Mouse (Mus musculus): ENCODE measurements around the gene Hs3st1. TPM values are rescaled to one million over a fixed set of nuclear protein-coding genes. Genes with fewer than 3 reads are reported as not detected.
"Not testable (repeated sequence)": the region's sequence is repeated elsewhere in the genome, so short reads cannot be mapped to it uniquely, and the experiment has no call there.

Hs3st1 gene
- 3.5 and 11.4 TPM in 2 replicates for polyA plus RNA-seq (2012; ENCODE audit: insufficient read depth, low replicate concordance)

DNA sequence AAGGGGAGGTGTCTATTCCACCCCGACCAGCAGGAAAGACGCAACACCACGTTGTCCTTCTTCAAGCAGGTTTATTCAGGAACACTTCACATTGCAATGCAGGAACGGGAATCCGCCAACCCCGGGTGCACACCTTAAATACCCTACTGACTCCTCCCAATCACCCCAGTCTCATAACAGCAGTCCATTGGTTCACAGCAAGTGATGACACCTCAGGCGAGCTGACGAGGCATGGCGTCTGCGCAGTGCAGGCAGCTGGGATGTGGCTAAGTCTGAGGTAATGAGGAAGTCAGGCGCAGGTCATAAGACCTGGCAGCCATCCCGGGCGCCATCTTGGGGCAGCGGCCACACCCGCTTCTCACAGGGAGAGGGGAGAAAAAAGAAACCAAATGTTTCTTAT lies at the start of gene Hs3st1:
Hs3st1 (minus strand) TSS at position 101 of the 400 bp plus-strand sequence.
- not testable (repeated sequence) for H3K27me3 ChIP-seq (replicated peaks); H3K4me3 ChIP-seq (replicated peaks)

DNA sequence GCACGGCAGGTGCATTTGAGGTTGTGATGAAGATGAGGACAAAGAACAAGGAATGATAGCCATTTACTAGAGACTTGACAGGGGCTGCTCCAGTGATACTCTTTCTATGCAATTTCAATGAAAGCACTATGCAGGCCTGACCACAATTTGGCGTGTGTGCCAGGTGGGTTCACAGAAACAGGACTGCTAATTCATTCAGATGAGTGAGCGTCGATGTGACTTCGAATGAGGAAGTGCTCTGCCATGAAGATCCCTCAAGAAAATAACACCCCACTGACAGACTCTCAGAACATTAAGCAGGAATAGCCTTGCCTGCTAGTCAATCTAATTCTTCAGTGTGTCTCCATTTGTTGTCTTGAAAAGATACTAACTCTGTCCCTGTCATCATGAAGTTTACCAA lies 49.4 kb upstream of the Hs3st1 start:
- Histone ChIP-seq H3K9me3 (no peaks in the 10 kb centered on the region), H3K4me1 (no peaks in the 10 kb centered on the region), H3K27me3 (replicated peaks) (no peaks in the 10 kb centered on the region), H3K36me3 (replicated peaks; ENCODE audit: low read length) (no peaks in the 10 kb centered on the region), H3K4me3 (replicated peaks) (no peak overlapping the region)
- TF ChIP-seq GATA1 (IDR thresholded peaks at IDR 0.05; ENCODE audit: borderline replicate concordance, low read length) (no peak), FLI1 (IDR thresholded peaks at IDR 0.05; ENCODE audit: low read length) (no peak)

More for the DNA sequence above, at the start of gene Hs3st1:
- H3K36me3 ChIP-seq (replicated peaks; ENCODE audit: low read length); H3K4me1 ChIP-seq; H3K9me3 ChIP-seq: not testable (repeated sequence)

DNA sequence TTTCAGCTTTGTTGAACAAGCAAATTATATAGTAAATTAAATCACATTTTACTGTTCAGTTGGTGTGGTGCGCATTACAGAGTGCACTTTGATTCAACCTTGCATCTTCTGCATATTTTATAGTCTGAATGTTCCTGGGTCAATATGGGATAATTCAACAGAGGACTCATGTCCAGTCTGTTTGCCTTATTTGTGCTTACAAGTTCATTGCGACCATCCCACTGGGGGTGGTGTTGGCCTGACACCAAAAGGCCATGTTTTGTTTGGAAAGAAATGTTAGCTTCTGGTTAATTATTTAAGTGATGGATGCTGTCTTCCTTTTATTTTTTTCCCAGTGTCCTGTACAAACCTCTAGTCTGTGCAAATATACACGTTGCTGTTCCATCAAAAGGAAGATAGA lies 48.7 kb upstream of the Hs3st1 start:
- TF ChIP-seq GATA1 (IDR thresholded peaks at IDR 0.05; ENCODE audit: borderline replicate concordance, low read length) (no peak), FLI1 (IDR thresholded peaks at IDR 0.05; ENCODE audit: low read length) (no peak)
- H3K4me1 ChIP-seq = no peaks in the 10 kb centered on the region
- no peaks in the 10 kb centered on the region for H3K9me3 ChIP-seq
- H3K27me3 ChIP-seq (replicated peaks) = no peaks in the 10 kb centered on the region
- H3K4me3 ChIP-seq (replicated peaks) = no peak overlapping the region
- no peaks in the 10 kb centered on the region for H3K36me3 ChIP-seq (replicated peaks; ENCODE audit: low read length)

DNA sequence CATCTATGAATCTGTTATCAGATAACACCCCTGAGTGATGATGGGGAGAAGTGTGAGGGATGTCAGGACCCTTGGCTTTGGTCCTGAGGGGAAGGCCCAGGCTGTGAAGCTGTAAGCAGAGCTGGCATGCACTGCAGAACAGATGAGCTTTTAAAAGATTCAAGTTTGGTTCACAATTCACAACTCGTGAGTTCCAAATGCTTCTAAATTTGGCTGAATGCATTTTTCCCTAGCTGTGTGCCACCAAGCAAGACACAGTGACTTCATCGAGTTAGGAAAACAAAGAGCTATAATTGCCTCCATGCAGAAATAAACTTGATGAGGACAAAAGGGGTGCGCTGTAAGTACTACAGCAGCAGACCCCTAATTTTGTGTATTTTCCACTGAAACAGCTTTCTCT lies 48.2 kb upstream of the Hs3st1 start:
- Histone ChIP-seq H3K27me3 (replicated peaks) (no peaks in the 10 kb centered on the region), H3K4me3 (replicated peaks) (no peak overlapping the region), H3K36me3 (replicated peaks; ENCODE audit: low read length) (no peaks in the 10 kb centered on the region), H3K9me3 (no peaks in the 10 kb centered on the region), H3K4me1 (no peaks in the 10 kb centered on the region)
- TF ChIP-seq GATA1 (IDR thresholded peaks at IDR 0.05; ENCODE audit: borderline replicate concordance, low read length) (no peak), FLI1 (IDR thresholded peaks at IDR 0.05; ENCODE audit: low read length) (no peak)

- no peak overlapping the region for H3K4me3 ChIP-seq (replicated peaks)
- H3K4me1 ChIP-seq = no peaks in the 10 kb centered on the region
- no peaks in the 10 kb centered on the region for H3K9me3 ChIP-seq
- no peaks in the 10 kb centered on the region for H3K36me3 ChIP-seq (replicated peaks; ENCODE audit: low read length)
- TF ChIP-seq FLI1 (IDR thresholded peaks at IDR 0.05; ENCODE audit: low read length) = no peak
- no peak for TF ChIP-seq GATA1 (IDR thresholded peaks at IDR 0.05; ENCODE audit: borderline replicate concordance, low read length)
- no peaks in the 10 kb centered on the region for H3K27me3 ChIP-seq (replicated peaks)
These were observed 46.8 kb upstream of the Hs3st1 start for GRCm38 (mm10) chr5:39802110-39802509.

DNA sequence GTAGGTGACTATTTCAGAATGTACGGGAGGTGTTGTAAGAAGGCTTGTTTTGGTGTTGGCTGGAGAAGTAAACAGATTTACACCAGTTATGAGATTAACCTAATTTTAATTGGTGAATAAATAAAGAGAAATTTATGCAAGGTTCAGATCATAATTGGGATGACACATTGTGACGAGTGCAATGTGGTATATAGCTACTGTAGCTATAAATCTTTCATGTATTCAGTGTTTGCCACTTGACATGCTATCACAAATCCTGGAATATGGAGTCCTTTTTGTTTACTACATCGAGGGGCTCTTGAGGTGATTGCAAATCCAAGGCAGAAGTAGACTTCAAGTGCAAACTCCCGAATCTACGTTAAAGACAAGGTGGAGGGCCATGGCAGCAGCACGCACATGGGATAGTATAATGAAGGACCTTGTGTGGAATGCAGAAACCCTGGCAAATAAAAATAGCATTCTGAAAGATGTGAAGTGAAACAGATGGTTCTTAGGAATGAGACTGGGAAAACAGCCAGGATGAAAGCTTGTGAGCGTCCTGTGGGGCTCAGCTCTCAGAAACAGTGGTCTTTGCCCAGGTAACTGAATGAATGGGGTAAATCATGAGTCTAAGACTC lies 21.9 kb upstream of the Hs3st1 start:
- H3K9me3 ChIP-seq = no peaks in the 10 kb centered on the region

GRCm38 (mm10) chr5:39771680-39772348 lies 16.5 kb upstream of the Hs3st1 start:
- Histone ChIP-seq H3K27me3 (replicated peaks) (no peaks in the 10 kb centered on the region), H3K9me3 (no peaks in the 10 kb centered on the region), H3K4me1 (no peaks in the 10 kb centered on the region), H3K4me3 (replicated peaks) (no peak overlapping the region), H3K36me3 (replicated peaks; ENCODE audit: low read length) (no peaks in the 10 kb centered on the region)
- no peak for TF ChIP-seq FLI1 (IDR thresholded peaks at IDR 0.05; ENCODE audit: low read length)
- TF ChIP-seq GATA1 (IDR thresholded peaks at IDR 0.05; ENCODE audit: borderline replicate concordance, low read length) = no peak

More for the DNA sequence above, 21.9 kb upstream of the Hs3st1 start:
- no peak overlapping the region for H3K4me3 ChIP-seq (replicated peaks)
- H3K36me3 ChIP-seq (replicated peaks; ENCODE audit: low read length) = no peaks in the 10 kb centered on the region
- TF ChIP-seq GATA1 (IDR thresholded peaks at IDR 0.05; ENCODE audit: borderline replicate concordance, low read length) (no peak), FLI1 (IDR thresholded peaks at IDR 0.05; ENCODE audit: low read length) (no peak)
- no peaks in the 10 kb centered on the region for H3K4me1 ChIP-seq
- no peaks in the 10 kb centered on the region for H3K27me3 ChIP-seq (replicated peaks)

DNA sequence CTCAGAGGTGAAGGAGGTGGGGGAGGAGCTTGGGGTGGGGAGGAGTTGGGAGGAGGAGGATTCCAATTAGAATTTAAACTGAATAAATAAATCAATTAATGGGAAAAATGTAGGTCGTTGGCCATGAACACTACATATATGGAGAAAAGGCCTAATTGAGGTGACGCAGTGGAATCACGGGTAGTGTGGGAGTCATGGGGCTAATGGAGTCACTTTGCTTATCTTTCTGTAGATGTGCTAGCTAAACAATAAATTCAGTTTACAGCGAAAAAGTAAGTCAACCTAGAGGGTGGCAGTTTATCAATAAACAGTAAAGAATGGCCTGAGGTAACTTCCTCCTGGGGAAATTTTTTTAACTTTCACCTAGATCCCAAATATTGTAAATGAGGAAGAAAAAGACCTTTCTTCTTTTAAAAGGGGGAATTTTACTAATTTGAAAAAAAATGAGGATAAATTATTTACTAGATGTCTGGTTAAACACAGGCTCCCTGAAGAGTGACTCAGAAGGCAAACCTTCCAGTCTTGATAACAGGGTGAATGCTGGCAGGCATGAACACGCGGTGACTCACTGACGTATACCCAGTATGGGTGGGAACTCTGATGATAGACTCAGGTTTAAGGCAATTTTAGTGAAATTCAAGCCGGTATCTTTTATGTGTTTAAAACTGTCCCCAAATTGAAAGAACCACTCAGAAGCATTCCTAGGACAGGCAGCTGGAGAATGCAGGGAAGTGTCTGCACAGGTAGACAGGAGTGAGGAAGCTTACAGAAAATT lies 6.6 kb upstream of the Hs3st1 start:
- H3K4me3 ChIP-seq (replicated peaks) = no peak overlapping the region
- no peaks in the 10 kb centered on the region for H3K4me1 ChIP-seq
- H3K9me3 ChIP-seq = no peaks in the 10 kb centered on the region
- no peaks in the 10 kb centered on the region for H3K27me3 ChIP-seq (replicated peaks)
- no peaks in the 10 kb centered on the region for H3K36me3 ChIP-seq (replicated peaks; ENCODE audit: low read length)
- no peak for TF ChIP-seq FLI1 (IDR thresholded peaks at IDR 0.05; ENCODE audit: low read length)
- TF ChIP-seq GATA1 (IDR thresholded peaks at IDR 0.05; ENCODE audit: borderline replicate concordance, low read length) = no peak

DNA sequence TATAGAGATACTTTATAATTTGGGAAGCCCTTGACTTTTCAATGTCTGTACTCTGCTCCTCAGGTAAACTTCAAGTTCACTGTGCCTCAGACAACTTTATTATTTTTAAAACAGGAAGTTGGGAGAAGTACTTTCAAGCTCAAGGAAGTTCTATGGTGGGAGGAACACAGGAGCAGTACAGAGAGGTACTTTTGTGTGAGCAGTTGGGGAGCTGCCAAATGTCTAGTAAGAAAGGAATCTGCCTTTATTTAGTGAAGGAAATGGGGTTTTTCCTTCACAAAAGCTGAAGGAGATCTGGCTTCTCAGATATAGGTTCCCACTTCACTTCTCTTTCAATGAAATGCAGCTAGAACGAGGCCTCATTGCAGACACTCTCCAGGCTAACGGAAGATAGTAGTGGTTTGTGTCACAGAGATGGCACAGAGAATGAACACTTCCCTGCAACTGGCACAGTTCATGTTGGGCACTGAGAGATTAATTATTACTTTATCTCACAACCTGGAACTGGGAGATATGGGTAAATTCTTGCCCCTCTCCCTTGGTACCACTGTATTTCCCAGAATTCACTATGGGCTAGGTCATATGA lies 3.7 kb upstream of the Hs3st1 start:
- no peak for TF ChIP-seq FLI1 (IDR thresholded peaks at IDR 0.05; ENCODE audit: low read length)
- no peak for TF ChIP-seq GATA1 (IDR thresholded peaks at IDR 0.05; ENCODE audit: borderline replicate concordance, low read length)

DNA sequence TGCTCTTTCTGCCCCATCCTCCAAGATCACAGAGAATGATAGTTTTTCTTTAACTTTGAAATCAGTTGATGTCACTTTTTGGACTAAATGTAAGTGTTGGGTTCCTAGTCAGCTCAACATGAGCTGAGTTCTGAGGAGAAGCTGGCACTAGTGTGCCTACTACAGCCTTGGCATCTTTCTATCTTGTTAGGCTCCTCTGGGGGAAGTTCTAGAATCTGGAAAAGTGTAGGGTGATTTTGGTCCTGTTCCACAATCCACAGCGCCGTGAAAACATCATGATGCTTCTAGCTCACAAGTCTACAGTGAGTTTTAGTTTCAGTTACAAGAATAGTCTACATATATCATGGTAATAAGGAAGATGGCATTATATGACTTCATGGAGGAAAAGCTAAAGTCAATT lies 18.4 kb downstream of the Hs3st1 start:
- TF ChIP-seq FLI1 (IDR thresholded peaks at IDR 0.05; ENCODE audit: low read length) (no peak), GATA1 (IDR thresholded peaks at IDR 0.05; ENCODE audit: borderline replicate concordance, low read length) (no peak)
- Histone ChIP-seq H3K36me3 (replicated peaks; ENCODE audit: low read length) (no peaks in the 10 kb centered on the region), H3K9me3 (no peaks in the 10 kb centered on the region), H3K4me3 (replicated peaks) (no peak overlapping the region), H3K4me1 (no peaks in the 10 kb centered on the region), H3K27me3 (replicated peaks) (no peaks in the 10 kb centered on the region)

More for the DNA sequence above, 3.7 kb upstream of the Hs3st1 start:
- no peaks in the 10 kb centered on the region for H3K4me1 ChIP-seq
- H3K9me3 ChIP-seq = no peaks in the 10 kb centered on the region
- H3K4me3 ChIP-seq (replicated peaks) = no peak overlapping the region
- H3K27me3 ChIP-seq (replicated peaks) = no peaks in the 10 kb centered on the region
- H3K36me3 ChIP-seq (replicated peaks; ENCODE audit: low read length) = no peaks in the 10 kb centered on the region

Measured in megakaryocyte, embryonic 14.5 days (primary cell).